Mouse (Mus musculus) midbrain, embryonic 16.5 days (tissue): ENCODE measurements around the gene Gm20855. TPM values are rescaled to one million over a fixed set of nuclear protein-coding genes. Genes with fewer than 3 reads are reported as not detected.
"Not testable (repeated sequence)": the region's sequence is repeated elsewhere in the genome, so short reads cannot be mapped to it uniquely, and the experiment has no call there.

Experiments used
- ATAC-seq: fragments of 200-750 bp; cut with Nextera tagmentation; 2 replicates; pipeline ENCODE4 v1.8.0; 2017; ENCODE audit warnings: moderate TSS enrichment
- H3K27ac ChIP-seq: fragments of 300-500 bp; sonication (generic); 2 replicates; pipeline ENCODE4 v1.5.1; 2014; ENCODE audit warnings: mild to moderate bottlenecking, low read length, mixed read lengths
- H3K27me3 ChIP-seq: fragments of 300-500 bp; sonication (generic); 2 replicates; pipeline ENCODE4 v1.6.1; 2014; ENCODE audit warnings: low read depth, low read length, mixed read lengths; ENCODE audit not compliant: control insufficient read depth, insufficient read depth
- H3K36me3 ChIP-seq: fragments of 300-500 bp; sonication (generic); 2 replicates; pipeline ENCODE4 v1.6.1; 2014; ENCODE audit warnings: mild to moderate bottlenecking, low read length, moderate library complexity, mixed read lengths; ENCODE audit not compliant: control insufficient read depth, insufficient read depth
- H3K4me1 ChIP-seq: fragments of 300-500 bp; sonication (generic); 2 replicates; pipeline ENCODE4 v1.6.1; 2014; ENCODE audit warnings: mild to moderate bottlenecking, low read length, mixed read lengths; ENCODE audit not compliant: control insufficient read depth, insufficient read depth
- H3K4me2 ChIP-seq: fragments of 300-500 bp; sonication (generic); 2 replicates; pipeline ENCODE4 v1.6.1; 2014; ENCODE audit warnings: mild to moderate bottlenecking, low read length, mixed read lengths
- H3K4me3 ChIP-seq: fragments of 300-500 bp; sonication (generic); 2 replicates; pipeline ENCODE4 v1.5.1; 2014; ENCODE audit warnings: low read depth, mild to moderate bottlenecking, low read length, moderate library complexity, mixed read lengths
- H3K9ac ChIP-seq: fragments of 300-500 bp; sonication (generic); 2 replicates; pipeline ENCODE4 v1.6.1; 2014; ENCODE audit warnings: low read depth, low read length, mixed read lengths
- H3K9me3 ChIP-seq: fragments of 300-500 bp; sonication (generic); replicated peaks from 2 replicates; pipeline ENCODE4 v1.6.1; 2014; ENCODE audit warnings: mild to moderate bottlenecking, low read length, mixed read lengths; ENCODE audit not compliant: control insufficient read depth, poor library complexity, severe bottlenecking
- WGBS: fragments of 180-500 bp; shearing (Covaris S2); extraction: QIAGEN DNeasy Blood & Tissue Kit; methylation state at CpG from one replicate; pipeline ENCODE4 v1.1.7; 2014; 5-methylcytosine and 5-hydroxymethylcytosine counted together
- polyA plus RNA-seq: library from polyadenylated mRNA; unstranded; fragments of >200 nt; fragmentation: Nextera tagmentation; extraction: Ambion mirVana; gene quantifications from 2 replicates; pipeline ENCODE4 v1.2.1, GENCODE M21; 2015

Gene Gm20855
- polyA plus RNA-seq: not detected in 2 replicates

DNA sequence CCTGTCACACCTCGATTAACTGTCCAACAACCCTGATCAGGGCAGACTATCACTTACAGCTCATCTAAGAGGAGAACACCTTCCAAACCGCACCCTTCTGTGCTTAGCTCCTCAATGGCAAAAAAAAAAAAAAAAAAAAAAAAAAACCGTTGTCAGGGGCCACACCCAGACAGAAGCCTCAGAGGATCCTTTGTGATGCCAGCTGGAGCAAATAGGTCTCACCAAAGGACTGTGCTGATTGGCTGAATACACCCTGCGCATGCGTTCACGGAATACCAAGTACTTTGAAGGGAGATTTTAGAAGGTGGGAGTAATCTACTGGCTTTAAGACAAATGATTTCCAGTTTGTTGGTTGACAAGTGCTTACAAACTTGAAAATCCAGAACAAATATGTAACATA is at the start of gene Gm20855:
TSS of gene Gm20855 (minus strand) at position 101 of the 400 bp plus-strand sequence.
- H3K4me2 ChIP-seq, H3K36me3 ChIP-seq, H3K9me3 ChIP-seq, H3K4me3 ChIP-seq, H3K9ac ChIP-seq, ATAC-seq, H3K4me1 ChIP-seq, H3K27ac ChIP-seq, H3K27me3 ChIP-seq: not testable (repeated sequence)
- WGBS: no CpG with 5 or more reads among the region's 6 CpGs
